Mouse (Mus musculus): ENCODE results near the gene Stx7.
"Not testable (repeated sequence)": the region's sequence is repeated elsewhere in the genome, so short reads cannot be mapped to it uniquely, and the experiment has no call there.

Gene Stx7

GRCm38 (mm10) chr10:24149135-24149781, at the start of gene Stx7:
TSS of gene Stx7 (plus strand) at chr10:24149302.
- peak; percentile 94 for DNase-seq (ENCODE audit: low read depth)

GRCm38 (mm10) chr10:24101812-24102211, 47.3 kb upstream of the Stx7 start, which contains the start of gene Taar8c:
TSS of gene Taar8c (minus strand) at chr10:24101912.
- not testable (repeated sequence) for DNase-seq (ENCODE audit: low read depth)

GRCm38 (mm10) chr10:24103299-24103698, 45.8 kb upstream of the Stx7 start:
- not testable (repeated sequence) for DNase-seq (ENCODE audit: low read depth)

GRCm38 (mm10) chr10:24107747-24108146, 41.4 kb upstream of the Stx7 start:
- no peak for DNase-seq (ENCODE audit: low read depth)

- no peak for DNase-seq (ENCODE audit: low read depth)
These were observed 40.9 kb upstream of the Stx7 start for GRCm38 (mm10) chr10:24108236-24108635.

GRCm38 (mm10) chr10:24109434-24109833, 39.7 kb upstream of the Stx7 start, which contains the start of gene Taar9:
TSS of gene Taar9 (minus strand) at chr10:24109534.
- not testable (repeated sequence) for DNase-seq (ENCODE audit: low read depth)

- DNase-seq (ENCODE audit: low read depth) = peak; percentile 59
These were observed 37.9 kb upstream of the Stx7 start for GRCm38 (mm10) chr10:24111116-24111778.

GRCm38 (mm10) chr10:24131451-24132262, 17.4 kb upstream of the Stx7 start:
- peak; percentile 82 for DNase-seq (ENCODE audit: low read depth)

GRCm38 (mm10) chr10:24132273-24132672, 16.8 kb upstream of the Stx7 start:
- no peak for DNase-seq (ENCODE audit: low read depth)

GRCm38 (mm10) chr10:24133132-24133531, 16.0 kb upstream of the Stx7 start:
- DNase-seq (ENCODE audit: low read depth) = no peak

- no peak for DNase-seq (ENCODE audit: low read depth)
These were observed 14.9 kb upstream of the Stx7 start for GRCm38 (mm10) chr10:24134071-24134645.

GRCm38 (mm10) chr10:24138623-24139261, 10.4 kb upstream of the Stx7 start:
- DNase-seq (ENCODE audit: low read depth) = no peak

GRCm38 (mm10) chr10:24142735-24143134, 6.4 kb upstream of the Stx7 start:
- DNase-seq (ENCODE audit: low read depth) = no peak

GRCm38 (mm10) chr10:24150086-24150485, 984 bp downstream of the Stx7 start:
- no peak for DNase-seq (ENCODE audit: low read depth)

- peak; percentile 52 for DNase-seq (ENCODE audit: low read depth)
These were observed 9.6 kb downstream of the Stx7 start for GRCm38 (mm10) chr10:24158470-24159254.

- DNase-seq (ENCODE audit: low read depth) = no peak
These were observed 10.5 kb downstream of the Stx7 start for GRCm38 (mm10) chr10:24159575-24159974.

GRCm38 (mm10) chr10:24160349-24160748, 11.2 kb downstream of the Stx7 start:
- DNase-seq (ENCODE audit: low read depth) = no peak

GRCm38 (mm10) chr10:24164137-24164908, 15.2 kb downstream of the Stx7 start:
- DNase-seq (ENCODE audit: low read depth) = no peak

- no peak for DNase-seq (ENCODE audit: low read depth)
These were observed 15.8 kb downstream of the Stx7 start for GRCm38 (mm10) chr10:24164909-24165304.

GRCm38 (mm10) chr10:24165526-24166055, 16.5 kb downstream of the Stx7 start:
- no peak for DNase-seq (ENCODE audit: low read depth)
